Mouse (Mus musculus) c-Kit-positive CD71-positive TER-119-negative erythroid progenitor cells, embryonic 14.5 days (primary cell): ENCODE results near the gene Rev1.

Experiments
- DNase-seq: peaks from one replicate; pipeline ENCODE4 v3.0.0-alpha.2; 2013; ENCODE audit warnings: low read depth

The Rev1 gene

DNA sequence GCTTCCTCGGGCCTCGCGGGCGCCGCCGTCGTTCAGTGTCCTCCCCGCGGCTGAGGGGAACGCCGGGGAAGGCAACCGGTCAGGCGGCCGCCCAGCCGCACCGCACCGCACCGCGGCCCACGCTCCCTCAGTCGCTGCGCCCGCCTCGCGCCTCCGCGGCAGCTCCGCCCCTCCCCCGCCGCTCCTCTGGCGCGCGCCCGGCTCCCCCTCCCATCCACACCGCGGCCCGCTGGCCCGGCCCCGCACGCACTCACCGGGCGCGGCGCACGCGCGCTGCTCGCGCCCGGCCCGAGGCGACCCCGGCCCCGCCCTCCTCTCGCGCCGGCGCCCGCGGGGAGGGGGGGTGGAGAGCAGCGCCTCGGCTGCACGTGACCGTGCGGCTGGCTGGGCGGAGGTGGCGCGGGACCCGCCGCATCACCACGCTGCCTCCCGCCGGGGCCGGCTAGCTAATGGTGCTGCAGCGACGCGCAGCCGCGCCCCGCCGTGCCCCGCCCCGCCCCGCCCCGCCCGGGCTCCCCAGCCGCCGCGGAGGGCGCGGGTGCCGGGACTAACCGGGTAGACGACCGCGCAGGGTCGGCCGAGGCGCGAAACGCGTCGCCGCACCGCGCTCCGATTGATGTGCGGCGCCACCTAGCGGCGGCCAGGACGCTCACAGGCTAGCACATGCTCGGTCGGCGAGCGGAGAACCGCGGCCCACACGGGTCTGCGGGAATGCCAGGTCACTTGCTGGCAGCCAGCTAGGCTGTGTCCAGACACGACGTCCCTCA is at the start of gene Rev1:
Gene Rev1, minus strand, starts transcription at position 301 of the 767 bp plus-strand sequence.
- peak; percentile 77 for DNase-seq

- DNase-seq: no peak
Observed at GRCm38 (mm10) chr1:38178929-38179328, 49.3 kb upstream of the Rev1 start.

- DNase-seq: no peak
Observed at GRCm38 (mm10) chr1:38176077-38176476, 46.5 kb upstream of the Rev1 start.

DNA sequence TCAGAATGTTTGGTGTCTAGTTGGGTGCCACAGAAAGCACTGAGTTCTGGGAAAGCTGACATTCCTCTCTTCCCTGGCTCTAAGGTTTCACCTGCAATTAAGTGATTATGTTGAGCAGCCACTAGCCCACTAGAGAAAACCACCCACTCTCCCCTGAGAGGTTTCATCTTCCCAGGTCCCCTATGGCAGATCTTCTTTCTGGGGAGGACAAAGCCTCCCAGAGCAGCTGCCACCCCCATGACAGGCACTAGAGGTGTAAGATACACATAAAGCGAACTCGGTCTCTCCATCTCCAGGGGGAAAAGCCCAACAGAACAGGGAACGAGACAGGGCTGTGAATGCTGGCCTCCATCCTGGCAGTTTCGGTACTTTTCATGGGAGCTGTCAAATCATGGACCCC is 42.3 kb upstream of the Rev1 start:
- DNase-seq: no peak

- DNase-seq: no peak
Observed at GRCm38 (mm10) chr1:38165696-38166095, 36.1 kb upstream of the Rev1 start.

DNA sequence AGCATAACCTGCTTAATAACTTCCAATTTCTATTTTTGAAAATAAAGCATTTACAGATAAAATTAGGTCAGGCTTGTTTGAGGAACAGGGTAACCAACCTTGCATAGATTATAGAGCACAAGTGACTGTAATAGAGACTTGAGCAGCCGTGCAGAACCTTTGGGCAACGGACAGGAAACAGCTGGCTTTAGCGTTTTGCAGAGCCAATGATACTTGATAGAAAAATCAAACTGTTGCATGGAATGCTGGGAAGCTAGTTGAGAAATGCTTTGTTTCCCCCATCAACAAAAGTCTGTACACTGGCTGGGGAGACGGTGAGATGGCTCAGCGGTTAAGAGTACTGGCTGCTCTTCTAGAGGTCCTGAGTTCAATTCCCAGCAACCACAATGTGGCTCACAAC is 20.5 kb upstream of the Rev1 start:
- DNase-seq: no peak

GRCm38 (mm10) chr1:38146008-38146407 is 16.4 kb upstream of the Rev1 start:
- DNase-seq: no peak

DNA sequence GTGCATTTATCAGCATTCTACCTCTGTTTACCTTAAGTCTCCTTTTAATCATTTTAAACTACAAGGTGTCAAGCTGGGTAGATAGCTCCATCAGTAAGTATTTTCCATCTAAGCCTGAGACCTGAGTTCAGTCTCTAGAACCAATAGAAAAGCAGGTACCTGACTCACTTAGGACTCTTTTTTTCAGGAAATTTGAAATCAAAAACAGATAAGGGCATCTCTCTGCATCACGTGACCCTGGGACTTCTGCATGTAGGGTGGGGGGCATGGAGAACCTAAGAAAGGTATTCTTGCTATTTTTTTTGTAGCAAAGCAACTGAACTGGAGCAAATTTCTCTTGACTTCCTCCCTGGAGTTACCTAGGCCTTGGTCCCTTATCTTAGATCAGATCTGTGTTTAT is 11.8 kb upstream of the Rev1 start:
- no peak for DNase-seq

DNA sequence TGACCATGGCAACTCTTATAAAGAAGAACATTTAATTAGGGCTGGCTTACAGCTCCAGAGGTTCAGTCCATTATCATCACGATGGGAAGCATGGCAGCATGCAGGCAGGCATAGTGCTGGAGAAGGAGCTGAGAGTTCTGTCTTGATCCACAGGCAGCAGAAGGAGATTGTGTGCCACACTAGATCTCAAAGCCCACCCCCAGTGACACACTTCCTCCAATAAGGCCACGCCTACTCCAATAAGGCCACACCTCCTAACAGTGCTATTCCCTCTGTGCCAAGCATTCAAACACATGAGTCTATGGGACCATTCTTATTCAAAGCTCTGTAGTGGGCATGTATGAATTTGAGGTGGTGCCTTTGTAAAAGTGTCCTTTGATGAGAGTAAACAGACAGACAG is 11.3 kb upstream of the Rev1 start:
- no peak for DNase-seq

DNA sequence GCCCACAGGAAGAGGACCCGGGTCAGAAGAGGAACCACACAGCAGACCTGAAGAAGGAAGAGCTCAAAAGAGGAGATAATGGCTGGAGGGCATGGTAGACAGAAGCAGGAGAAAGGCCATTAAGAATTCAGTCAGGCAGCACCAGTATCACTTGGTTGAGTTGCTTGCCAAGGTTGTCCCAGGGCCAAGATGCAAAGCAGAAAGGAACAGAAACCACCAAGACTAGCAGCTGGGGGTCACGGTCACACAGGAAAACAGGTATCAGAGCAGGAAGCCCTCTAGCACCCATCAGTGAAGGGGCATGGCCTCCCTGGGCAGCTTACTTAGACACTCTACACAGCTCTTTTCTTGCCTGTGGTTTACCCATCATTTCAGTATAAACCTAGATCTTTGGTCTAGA is 9.8 kb upstream of the Rev1 start:
- no peak for DNase-seq

GRCm38 (mm10) chr1:38132942-38133341 is 3.3 kb upstream of the Rev1 start:
- DNase-seq: no peak

- DNase-seq: peak; percentile 44
Observed at GRCm38 (mm10) chr1:38130715-38131483, 1.3 kb upstream of the Rev1 start.

DNA sequence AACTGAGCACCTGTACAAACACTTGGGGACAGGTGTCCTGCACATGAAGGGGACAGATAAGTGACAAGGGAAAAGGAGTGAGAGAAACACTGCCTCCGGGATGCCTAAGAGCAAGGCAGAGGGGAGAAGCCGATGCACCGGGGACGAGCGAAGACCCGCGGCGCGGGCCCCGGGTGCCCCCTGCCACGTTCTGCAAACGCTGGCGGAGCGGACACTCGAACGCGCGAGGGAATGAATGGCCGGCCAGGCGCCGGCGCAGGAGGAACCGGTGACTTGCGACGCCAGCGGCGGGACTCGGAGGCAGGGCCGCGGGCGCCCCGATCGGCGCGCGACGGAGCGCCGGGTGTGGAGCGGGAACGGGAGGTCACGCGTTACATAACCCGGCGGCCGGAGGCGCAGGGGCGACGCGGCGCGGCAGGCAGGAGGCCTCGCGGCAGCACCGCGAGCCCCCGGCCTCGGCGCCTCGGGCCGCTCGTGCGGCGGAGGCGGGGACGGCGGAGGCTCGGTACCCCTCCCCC is 623 bp downstream of the Rev1 start:
- DNase-seq: peak; percentile 22

GRCm38 (mm10) chr1:38127036-38127435 is 2.6 kb downstream of the Rev1 start:
- no peak for DNase-seq

DNA sequence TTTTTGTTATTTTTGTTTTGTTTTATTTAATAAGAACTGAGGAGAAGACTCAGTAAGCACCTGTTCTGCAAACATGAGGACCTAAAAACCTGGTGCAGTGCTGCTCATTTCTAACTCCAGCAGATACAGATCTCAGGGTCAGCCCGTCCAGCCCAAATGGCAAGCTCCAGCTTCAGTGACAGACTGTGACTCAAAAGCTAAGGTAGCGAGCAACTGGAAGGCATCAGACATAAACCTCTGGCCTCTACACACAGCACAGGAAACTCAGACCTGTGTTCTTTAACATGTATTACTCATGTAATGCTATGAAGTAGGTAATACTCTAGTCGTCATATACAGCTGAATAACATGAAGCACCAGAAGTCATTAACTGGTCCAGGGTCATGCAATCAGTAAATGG is 3.2 kb downstream of the Rev1 start:
- DNase-seq: no peak

GRCm38 (mm10) chr1:38124261-38124660 is 5.3 kb downstream of the Rev1 start:
- no peak for DNase-seq

- no peak for DNase-seq
Observed at GRCm38 (mm10) chr1:38120877-38121276, 8.7 kb downstream of the Rev1 start.

- no peak for DNase-seq
Observed at GRCm38 (mm10) chr1:38118624-38119023, 11.0 kb downstream of the Rev1 start.

DNA sequence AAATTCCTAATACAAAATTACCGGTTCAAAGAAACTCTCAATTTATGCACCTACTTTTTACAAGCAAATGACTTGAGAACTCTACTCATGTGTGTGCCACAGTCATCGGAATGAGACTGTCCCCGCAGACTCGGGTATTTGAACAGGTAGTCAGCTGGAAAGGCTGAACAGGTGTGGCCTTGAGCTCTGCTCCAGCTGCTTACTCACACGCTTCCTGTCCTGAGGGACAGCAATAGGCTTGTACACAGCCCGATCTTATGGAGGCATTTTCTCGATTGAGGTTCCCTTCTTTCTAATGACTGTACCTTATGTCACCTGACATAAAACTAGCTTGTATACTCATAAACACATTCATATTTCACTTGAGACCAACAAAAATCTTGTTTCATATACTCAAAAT is 19.8 kb downstream of the Rev1 start:
- no peak for DNase-seq

- DNase-seq: no peak
Observed at GRCm38 (mm10) chr1:38103813-38104212, 25.8 kb downstream of the Rev1 start.

- no peak for DNase-seq
Observed at GRCm38 (mm10) chr1:38103214-38103613, 26.4 kb downstream of the Rev1 start.

DNA sequence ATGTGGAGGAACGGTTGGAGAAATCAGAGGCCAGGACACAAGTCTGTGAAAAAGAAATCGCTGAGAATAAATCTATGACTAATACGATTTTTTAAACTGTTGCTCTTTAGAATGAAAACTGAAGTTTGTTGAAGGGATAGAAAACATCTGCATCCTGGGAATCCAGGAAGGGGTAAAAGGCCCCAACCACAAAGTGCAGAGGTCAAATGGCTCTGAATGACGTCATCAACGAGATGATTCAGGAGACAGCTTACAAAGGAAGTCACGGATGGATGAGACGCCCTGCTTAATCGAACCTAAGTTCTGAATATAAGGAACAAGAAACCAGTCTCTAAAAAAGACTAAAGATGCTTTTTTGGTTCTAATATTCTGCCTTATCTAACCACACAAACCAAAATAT is 48.3 kb downstream of the Rev1 start:
- DNase-seq: no peak

DNA sequence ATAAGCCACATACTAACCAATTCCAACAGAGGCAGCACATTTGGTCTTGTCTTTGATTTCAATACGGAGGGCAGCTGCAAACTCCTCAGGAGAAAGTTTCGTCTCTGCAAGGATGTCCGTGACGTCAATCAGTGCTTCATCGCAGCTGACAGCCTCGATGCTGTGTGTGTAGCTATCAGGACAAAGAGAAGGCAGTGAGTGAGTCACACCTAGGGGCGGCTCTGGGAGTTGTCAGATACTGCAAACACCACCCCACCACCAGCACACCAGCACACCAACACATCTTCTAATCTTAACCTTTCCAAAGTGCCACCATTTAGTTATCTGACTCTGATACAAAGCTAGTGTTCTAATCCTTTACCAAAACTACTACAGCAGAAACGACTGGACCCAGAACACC is 58.3 kb downstream of the Rev1 start:
- peak; percentile 23 for DNase-seq
